Mouse (Mus musculus) small intestine, adult 2 months (tissue): ENCODE data around the gene Hax1. TPM values are rescaled to one million over a fixed set of nuclear protein-coding genes. Genes with fewer than 3 reads are reported as not detected.

Experiments used
- H3K27ac ChIP-seq: fragments of 200-500 bp; 2 replicates; pipeline ENCODE4 v1.5.1; 2012; ENCODE audit warnings: low read depth, low read length, control low read depth, inconsistent platforms; ENCODE audit not compliant: insufficient read depth
- H3K27me3 ChIP-seq: fragments of 200-500 bp; 2 replicates; pipeline ENCODE4 v1.6.1; 2012; ENCODE audit warnings: mild to moderate bottlenecking, moderate library complexity, low read length, inconsistent platforms; ENCODE audit not compliant: control insufficient read depth, insufficient read depth
- H3K36me3 ChIP-seq: fragments of 200-500 bp; 2 replicates; pipeline ENCODE4 v1.6.1; 2012; ENCODE audit warnings: mild to moderate bottlenecking, low read length, control low read depth, inconsistent platforms; ENCODE audit not compliant: control insufficient read depth, insufficient read depth
- H3K4me1 ChIP-seq: fragments of 200-500 bp; 2 replicates; pipeline ENCODE4 v1.6.1; 2012; ENCODE audit warnings: low read length, inconsistent platforms, mixed read lengths; ENCODE audit not compliant: control insufficient read depth, insufficient read depth, insufficient read length
- H3K4me3 ChIP-seq: fragments of 200-500 bp; 2 replicates; pipeline ENCODE4 v1.5.1; 2012; ENCODE audit warnings: low read depth, mild to moderate bottlenecking, control low read depth, inconsistent platforms, low read length, moderate library complexity
- CTCF ChIP-seq: fragments of 200-500 bp; IDR thresholded peaks from 2 replicates; pipeline ENCODE4 v1.5.1; 2012; ENCODE audit warnings: low read depth, mild to moderate bottlenecking, control low read depth, inconsistent platforms, low read length, moderate library complexity, mixed read lengths; ENCODE audit not compliant: insufficient replicate concordance, insufficient read length; ENCODE audit errors: extremely low read depth
- POLR2A ChIP-seq: fragments of 200-500 bp; IDR thresholded peaks from 2 replicates; pipeline ENCODE4 v1.6.1; 2012; ENCODE audit warnings: low read depth, mild to moderate bottlenecking, control low read depth, inconsistent platforms, low read length, moderate library complexity
- WGBS: fragments of 180-500 bp; shearing (Covaris S2); methylation state at CpG from one replicate; pipeline ENCODE4 v1.1.7; 2018; 5-methylcytosine and 5-hydroxymethylcytosine counted together
- polyA plus RNA-seq: library from polyadenylated mRNA; depleted of rRNA; stranded (reverse); fragments of >200 nt; gene quantifications from 2 replicates; pipeline ENCODE4 v1.2.3, GENCODE M21; 2012

Gene Hax1
- polyA plus RNA-seq, 1 experiment: 22.1 TPM

GRCm38 (mm10) chr3:89962059-89962750 is 36.4 kb downstream of the Hax1 start:
- 29% methylated on average over 14 of the region's 14 CpGs for WGBS

GRCm38 (mm10) chr3:89961436-89961835 is 37.1 kb downstream of the Hax1 start:
- peak overlapping the region; percentile 62 for H3K4me3 ChIP-seq
- peak overlapping the region; percentile 72 for H3K27ac ChIP-seq
- no peaks in the 10 kb centered on the region; the same call in 1 of the 2 replicates for H3K36me3 ChIP-seq
- no peaks in the 10 kb centered on the region; the same call in 1 of the 2 replicates for H3K4me1 ChIP-seq
- H3K27me3 ChIP-seq: peaks cover 19% of the 10 kb centered on the region
- TF ChIP-seq CTCF (no peak), POLR2A (no peak)
- WGBS: 22% methylated on average over 4 of the region's 4 CpGs

More at GRCm38 (mm10) chr3:89962059-89962750, 36.4 kb downstream of the Hax1 start:
- Histone ChIP-seq H3K4me3 (peak overlapping the region; percentile 84), H3K36me3 (no peaks in the 10 kb centered on the region), H3K27ac (peak overlapping the region; percentile 72), H3K27me3 (peaks cover 19% of the 10 kb centered on the region), H3K4me1 (no peaks in the 10 kb centered on the region; the same call in 1 of the 2 replicates)
- TF ChIP-seq POLR2A (no peak), CTCF (no peak)

GRCm38 (mm10) chr3:89960469-89960868 is 38.1 kb downstream of the Hax1 start:
- Histone ChIP-seq H3K36me3 (no peaks in the 10 kb centered on the region; the same call in 1 of the 2 replicates), H3K27ac (peak overlapping the region; percentile 17; the same call in 1 of the 2 replicates), H3K27me3 (peaks cover 19% of the 10 kb centered on the region), H3K4me1 (no peaks in the 10 kb centered on the region; the same call in 1 of the 2 replicates), H3K4me3 (peak overlapping the region; percentile 62)
- under 1% methylated on average over 30 of the region's 30 CpGs for WGBS
- TF ChIP-seq CTCF (no peak), POLR2A (no peak)

- Histone ChIP-seq H3K27ac (no peak overlapping the region), H3K4me3 (no peak overlapping the region), H3K4me1 (no peaks in the 10 kb centered on the region; the same call in 1 of the 2 replicates), H3K36me3 (no peaks in the 10 kb centered on the region; the same call in 1 of the 2 replicates), H3K27me3 (peaks cover 19% of the 10 kb centered on the region)
- TF ChIP-seq POLR2A (no peak), CTCF (no peak)
- WGBS: 81% methylated on average over 4 of the region's 4 CpGs
These were observed 39.1 kb downstream of the Hax1 start for GRCm38 (mm10) chr3:89959435-89959834.

- Histone ChIP-seq H3K27ac (no peak overlapping the region), H3K27me3 (peaks cover 11% of the 10 kb centered on the region), H3K4me3 (no peak overlapping the region), H3K4me1 (no peaks in the 10 kb centered on the region; the same call in 1 of the 2 replicates), H3K36me3 (no peaks in the 10 kb centered on the region; the same call in 1 of the 2 replicates)
- TF ChIP-seq CTCF (no peak), POLR2A (no peak)
- 84% methylated on average over 9 of the region's 9 CpGs for WGBS
These were observed 40.7 kb downstream of the Hax1 start for GRCm38 (mm10) chr3:89957880-89958279.

- no peak for TF ChIP-seq CTCF
- no peak for TF ChIP-seq POLR2A
- H3K4me3 ChIP-seq: no peak overlapping the region
- WGBS: 56% methylated on average over 7 of the region's 7 CpGs
- peaks cover 6% of the 10 kb centered on the region for H3K27me3 ChIP-seq
- H3K4me1 ChIP-seq: no peaks in the 10 kb centered on the region; the same call in 1 of the 2 replicates
- H3K27ac ChIP-seq: no peak overlapping the region
- H3K36me3 ChIP-seq: peaks cover 6% of the 10 kb centered on the region; the same call in 1 of the 2 replicates
These were observed 42.2 kb downstream of the Hax1 start for GRCm38 (mm10) chr3:89956177-89956971.

GRCm38 (mm10) chr3:89953420-89953819 is 45.2 kb downstream of the Hax1 start:
- peaks cover 10% of the 10 kb centered on the region; the same call in 1 of the 2 replicates for H3K36me3 ChIP-seq
- TF ChIP-seq POLR2A: no peak
- TF ChIP-seq CTCF: peak; percentile 92; the same call in 1 of the 2 replicates
- WGBS: under 1% methylated on average over 4 of the region's 4 CpGs
- peaks cover 4% of the 10 kb centered on the region; the same call in 1 of the 2 replicates for H3K4me1 ChIP-seq
- H3K27me3 ChIP-seq: no peaks in the 10 kb centered on the region
- H3K4me3 ChIP-seq: no peak overlapping the region
- no peak overlapping the region for H3K27ac ChIP-seq
